Mouse (Mus musculus) stomach, postnatal 0 days (tissue): Measurements from ENCODE around the gene Nfib.

Experiments
- CTCF ChIP-seq: IDR thresholded peaks from 2 replicates; pipeline ENCODE4 v1.5.1; 2016; ENCODE audit warnings: antibody characterized with exemption, low read depth, mild to moderate bottlenecking, moderate library complexity
- EP300 ChIP-seq: optimal IDR thresholded peaks from 2 replicates; pipeline ENCODE3; 2016; ENCODE audit warnings: antibody characterized with exemption

DNA sequence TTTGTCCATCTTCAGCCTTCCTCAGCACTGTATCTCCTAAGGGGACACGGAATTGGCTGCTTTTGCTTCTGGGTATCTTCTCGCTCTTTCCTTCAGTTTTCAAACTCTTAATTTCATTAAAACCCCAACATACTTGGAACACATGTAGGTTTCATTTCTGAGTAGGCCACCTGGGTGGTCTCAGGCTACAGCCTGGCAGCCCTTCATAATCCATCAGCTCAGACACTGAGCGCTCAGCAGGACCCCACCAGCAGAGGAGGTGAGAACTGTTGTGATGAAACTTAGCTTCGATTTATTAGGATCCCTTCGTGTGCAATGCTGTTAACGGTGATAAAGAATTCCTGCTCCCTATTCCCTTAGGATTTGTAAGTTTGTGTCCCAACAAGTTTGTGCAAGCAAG lies 8.4 kb downstream of the Nfib start:
- TF ChIP-seq CTCF (no peak), EP300 (no peak)
